Mouse (Mus musculus) limb, embryonic 14.5 days (tissue): ENCODE data around the gene Gp5. TPM values are rescaled to one million over a fixed set of nuclear protein-coding genes. Genes with fewer than 3 reads are reported as not detected.
A peak's percentile ranks its signal among the peaks of the same experiment; 100 is the strongest.

ENCODE experiments used
- ATAC-seq: fragments of 200-750 bp; cut with Nextera tagmentation; 2 replicates; pipeline ENCODE4 v1.8.0; 2017; ENCODE audit warnings: low read depth, moderate number of reproducible peaks, moderate TSS enrichment; ENCODE audit not compliant: low FRiP score
- DNase-seq: peaks from one replicate; pipeline ENCODE4 v3.0.0-alpha.2; 2015; ENCODE audit warnings: low spot score
- H3K27ac ChIP-seq: fragments of 300-500 bp; sonication (generic); replicated peaks from 2 replicates; pipeline ENCODE4 v1.5.1; 2014; ENCODE audit warnings: low read depth, mild to moderate bottlenecking, low read length, moderate library complexity, mixed read lengths
- H3K27me3 ChIP-seq: fragments of 300-500 bp; sonication (generic); 2 replicates; pipeline ENCODE4 v1.6.1; 2014; ENCODE audit warnings: low read length, mixed read lengths; ENCODE audit not compliant: control insufficient read depth, insufficient read depth
- H3K36me3 ChIP-seq: fragments of 300-500 bp; sonication (generic); 2 replicates; pipeline ENCODE4 v1.6.1; 2014; ENCODE audit warnings: mild to moderate bottlenecking, low read length, moderate library complexity, mixed read lengths; ENCODE audit not compliant: control insufficient read depth, insufficient read depth
- H3K4me1 ChIP-seq: fragments of 300-500 bp; sonication (generic); 2 replicates; pipeline ENCODE4 v1.6.1; 2014; ENCODE audit warnings: antibody characterized with exemption, low read length, mixed read lengths; ENCODE audit not compliant: control insufficient read depth, insufficient read depth
- H3K4me2 ChIP-seq: fragments of 300-500 bp; sonication (generic); replicated peaks from 2 replicates; pipeline ENCODE4 v1.6.1; 2014; ENCODE audit warnings: low read depth, mild to moderate bottlenecking, low read length, moderate library complexity; ENCODE audit not compliant: severe bottlenecking
- H3K4me3 ChIP-seq: fragments of 300-500 bp; sonication (generic); replicated peaks from 2 replicates; pipeline ENCODE4 v1.5.1; 2014; ENCODE audit warnings: low read length
- H3K9ac ChIP-seq: fragments of 300-500 bp; sonication (generic); 2 replicates; pipeline ENCODE4 v1.6.1; 2014; ENCODE audit warnings: mild to moderate bottlenecking, low read depth, low read length, moderate library complexity; ENCODE audit not compliant: severe bottlenecking
- H3K9me3 ChIP-seq: fragments of 300-500 bp; sonication (generic); 2 replicates; pipeline ENCODE4 v1.6.1; 2016; ENCODE audit warnings: low read length; ENCODE audit not compliant: control insufficient read depth
- POLR2A ChIP-seq: fragments of 200-500 bp; IDR thresholded peaks from 2 replicates; pipeline ENCODE4 v1.8.0; 2012; ENCODE audit warnings: inconsistent platforms, mild to moderate bottlenecking, moderate library complexity, borderline replicate concordance; ENCODE audit not compliant: insufficient read depth, insufficient read length; ENCODE audit errors: extremely low read depth
- WGBS: fragments of 180-500 bp; shearing (Covaris S2); extraction: QIAGEN DNeasy Blood & Tissue Kit; methylation state at CpG from one replicate; pipeline ENCODE4 v1.1.7; 2014; 5-methylcytosine and 5-hydroxymethylcytosine counted together
- polyA plus RNA-seq, 2 experiments: library from polyadenylated mRNA; depleted of rRNA in 1 of 2; stranded (reverse) in 1 of 2; unstranded in 1 of 2; fragments of >200 nt; fragmentation: Nextera tagmentation in 1 of 2; extraction: Ambion mirVana in 1 of 2; gene quantifications; 2 replicates each; pipeline versions ENCODE4 v1.2.1 to v1.2.3; 2012 to 2014

Gene Gp5
- polyA plus RNA-seq, 2 experiments = 0.67 to 0.72 TPM

DNA sequence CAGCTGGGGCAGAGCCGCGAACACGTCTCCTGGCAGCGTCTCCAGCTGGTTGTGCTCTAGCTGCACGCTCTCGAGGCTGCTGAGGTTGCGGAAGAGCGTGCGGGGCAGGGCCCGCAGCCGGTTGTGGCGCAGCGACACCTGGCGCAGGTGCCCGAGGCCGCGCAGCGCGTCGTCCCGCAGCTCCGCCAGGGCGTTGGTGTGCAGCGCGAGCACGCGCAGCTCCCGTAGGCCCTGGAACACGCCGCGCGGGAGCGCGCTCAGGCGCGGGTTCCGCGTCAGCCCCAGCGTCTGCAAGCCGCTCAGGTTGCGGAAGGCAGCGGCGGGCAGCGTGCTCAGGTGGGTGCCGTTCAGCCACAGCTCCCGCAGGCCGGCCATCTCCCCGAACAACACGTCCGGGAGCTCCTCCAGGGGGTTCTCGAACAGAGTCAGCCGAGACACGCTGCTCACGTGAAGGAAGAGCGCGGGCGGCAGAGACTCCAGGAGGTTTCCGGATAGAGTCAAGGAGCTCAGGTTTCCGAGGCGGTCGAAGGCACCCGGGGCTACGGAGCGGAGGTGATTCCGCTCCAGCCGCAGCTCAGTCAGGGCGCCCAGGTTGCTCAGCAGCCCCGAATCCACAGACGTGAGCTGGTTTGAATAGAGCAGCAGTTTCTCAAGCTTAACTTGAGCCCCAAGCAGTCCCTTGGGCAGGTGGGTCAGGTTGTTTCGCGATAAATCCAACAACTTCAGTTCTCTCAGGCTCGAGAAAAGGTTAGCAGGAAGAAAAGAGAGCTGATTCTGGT, 1.8 kb downstream of the Gp5 start:
- DNase-seq (no peak), ATAC-seq (0 out of 2 replicates have a peak, but pooled peaks have one; percentile 38)
- Histone ChIP-seq H3K4me1 (peaks cover 15% of the 10 kb centered on the region), H3K9ac (peak overlapping the region; percentile 55), H3K4me2 (peak overlapping the region; percentile 98), H3K4me3 (peak overlapping the region; percentile 56), H3K9me3 (no peaks in the 10 kb centered on the region), H3K36me3 (no peaks in the 10 kb centered on the region), H3K27ac (no peak overlapping the region), H3K27me3 (peaks cover 44% of the 10 kb centered on the region)
- no peak for TF ChIP-seq POLR2A
- under 1% methylated on average over 60 of the region's 72 CpGs for WGBS

DNA sequence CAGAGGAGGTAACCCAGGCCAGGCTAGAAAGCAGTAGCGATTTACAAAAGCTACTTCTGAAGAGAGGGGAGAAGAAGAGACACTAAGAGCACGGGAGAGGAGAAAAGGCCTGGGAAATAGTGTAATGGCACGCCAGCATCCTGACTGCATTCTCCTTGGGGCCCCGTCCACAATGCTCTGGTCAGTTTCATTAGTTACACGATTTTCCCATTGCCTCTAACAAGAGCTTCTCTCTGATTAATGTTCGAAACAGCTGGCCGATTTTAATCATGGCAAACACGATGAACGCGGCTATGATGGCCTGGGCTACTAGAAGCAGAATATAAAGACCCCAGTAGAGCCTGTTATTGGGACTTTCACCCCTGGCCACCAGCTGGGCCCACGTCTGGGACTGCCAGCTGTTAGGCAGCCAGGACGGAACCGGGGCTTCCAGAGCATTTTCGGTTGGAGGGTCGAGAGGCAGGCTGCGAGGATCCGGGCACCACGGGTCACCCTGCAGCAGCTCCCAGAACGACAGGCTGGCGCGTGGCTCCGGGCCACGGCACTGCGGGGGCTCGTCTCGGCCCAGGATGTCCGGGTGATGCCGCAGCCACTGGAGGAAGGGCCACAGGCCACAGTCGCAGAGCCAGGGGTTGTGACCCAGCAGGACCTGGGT, 2.5 kb downstream of the Gp5 start:
- WGBS = 20% methylated on average over 27 of the region's 29 CpGs
- no peak overlapping the region for H3K27ac ChIP-seq
- peak overlapping the region; percentile 55 for H3K9ac ChIP-seq
- peak overlapping the region; percentile 56 for H3K4me3 ChIP-seq
- H3K27me3 ChIP-seq = peaks cover 44% of the 10 kb centered on the region
- no peak for TF ChIP-seq POLR2A
- no peaks in the 10 kb centered on the region for H3K36me3 ChIP-seq
- no peaks in the 10 kb centered on the region for H3K9me3 ChIP-seq
- no peak for ATAC-seq
- H3K4me2 ChIP-seq = peak overlapping the region; percentile 98
- DNase-seq = no peak
- peaks cover 15% of the 10 kb centered on the region for H3K4me1 ChIP-seq

DNA sequence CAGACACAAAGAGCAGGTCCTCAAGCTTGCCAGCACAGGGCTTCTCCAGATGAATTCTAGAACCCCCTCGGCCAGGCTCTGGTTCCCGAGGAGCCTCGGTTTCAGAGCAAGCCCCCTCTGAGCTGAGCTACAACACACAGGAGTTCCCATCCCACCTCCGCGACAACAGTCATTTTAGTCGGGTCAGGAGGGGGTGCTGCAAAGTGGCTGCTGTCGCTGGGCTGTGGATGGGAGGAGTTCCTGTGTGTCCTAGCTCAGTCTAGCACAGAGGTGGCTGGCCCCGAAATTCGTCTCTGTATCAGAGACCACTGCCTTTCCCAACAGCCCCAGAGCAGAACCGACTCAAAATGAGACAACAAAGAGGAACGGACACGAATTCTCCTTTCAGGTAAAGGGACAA, 3.3 kb downstream of the Gp5 start:
- H3K4me2 ChIP-seq = no peak overlapping the region
- no peak overlapping the region for H3K9ac ChIP-seq
- TF ChIP-seq POLR2A = no peak
- WGBS = 47% methylated on average over 12 of the region's 12 CpGs
- no peaks in the 10 kb centered on the region for H3K9me3 ChIP-seq
- no peaks in the 10 kb centered on the region for H3K36me3 ChIP-seq
- peaks cover 44% of the 10 kb centered on the region for H3K27me3 ChIP-seq
- no peak overlapping the region for H3K4me3 ChIP-seq
- ATAC-seq = no peak
- peaks cover 15% of the 10 kb centered on the region for H3K4me1 ChIP-seq
- no peak overlapping the region for H3K27ac ChIP-seq
- no peak for DNase-seq

DNA sequence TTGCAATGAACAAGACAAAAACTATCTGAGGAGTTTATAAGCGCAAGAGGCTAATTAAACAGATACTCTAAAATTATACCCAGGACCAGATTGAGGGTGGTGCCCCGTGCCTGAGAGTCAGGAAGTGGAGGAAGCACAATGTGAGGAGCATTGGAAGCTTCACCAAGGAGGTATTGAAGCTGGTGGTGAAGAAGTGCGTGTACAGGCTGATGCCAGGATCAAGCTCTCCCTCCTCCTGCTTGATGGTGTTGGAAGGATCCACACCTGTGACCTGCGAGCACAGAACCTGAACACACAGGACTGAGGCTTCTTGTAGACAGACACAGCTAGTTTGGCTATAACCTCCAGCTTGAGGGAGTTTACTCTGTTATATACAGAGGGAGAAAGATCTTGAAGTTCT, 4.5 kb downstream of the Gp5 start:
- Histone ChIP-seq H3K27me3 (peaks cover 38% of the 10 kb centered on the region), H3K27ac (no peak overlapping the region), H3K9me3 (no peaks in the 10 kb centered on the region), H3K9ac (no peak overlapping the region), H3K4me1 (peaks cover 15% of the 10 kb centered on the region), H3K36me3 (no peaks in the 10 kb centered on the region), H3K4me3 (no peak overlapping the region), H3K4me2 (no peak overlapping the region)
- no peak for TF ChIP-seq POLR2A
- 88% methylated on average over 4 of the region's 4 CpGs for whole genome bisulfite sequencing
- DNase-seq (no peak), ATAC-seq (no peak)

DNA sequence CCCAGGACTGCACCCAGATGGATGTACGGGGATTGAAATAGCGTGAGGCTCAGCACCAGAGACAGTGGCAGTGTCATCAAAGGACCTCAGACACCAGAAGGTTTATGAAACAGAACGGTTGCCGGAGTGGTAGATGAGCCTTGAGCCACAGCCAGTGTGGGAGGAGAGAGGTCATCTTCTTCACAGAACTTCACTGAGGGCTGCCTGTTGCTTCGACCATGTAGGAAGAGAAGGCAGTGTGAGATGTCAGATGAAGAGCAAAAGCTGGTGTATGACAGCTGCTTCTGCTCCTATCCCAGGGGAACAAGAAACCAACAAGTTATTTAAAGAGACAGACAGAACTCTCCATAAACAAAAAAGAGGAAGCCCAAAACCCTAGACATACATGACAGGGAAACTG, 6.3 kb downstream of the Gp5 start:
- Histone ChIP-seq H3K9me3 (no peaks in the 10 kb centered on the region), H3K4me2 (no peak overlapping the region), H3K36me3 (no peaks in the 10 kb centered on the region), H3K27ac (no peak overlapping the region), H3K9ac (no peak overlapping the region), H3K27me3 (peaks cover 31% of the 10 kb centered on the region), H3K4me1 (peaks cover 9% of the 10 kb centered on the region; the same call in 1 of the 2 replicates), H3K4me3 (no peak overlapping the region)
- WGBS = 67% methylated on average over 5 of the region's 5 CpGs
- ATAC-seq (no peak), DNase-seq (no peak)
- no peak for TF ChIP-seq POLR2A
